8 mouse cellular contexts compared by ENCODE assay signal in genomic region chr11:105456497-105456907, GRCm38 (mm10). TPM values are rescaled to one million over a fixed set of nuclear protein-coding genes. Genes with fewer than 3 reads are reported as not detected.
A peak's percentile ranks its signal among the peaks of the same experiment; 100 is the strongest.
DNase-seq lines count a peak whose midpoint lies in the region; ATAC-seq and TF ChIP-seq lines count a peak whose summit lies in the region.

TSS of gene March10 (minus strand) at chr11:105456735.

- no peak for TF ChIP-seq CTCF in ES-Bruce4 (IDR thresholded peaks at IDR 0.05; ENCODE audit: low read depth, low read length)
- no peak for TF ChIP-seq CTCF in stomach, postnatal 0 days (IDR thresholded peaks at IDR 0.05; ENCODE audit: low read depth)

- no peak within 1 kb of the TSS for H3K27ac ChIP-seq in ES-Bruce4 (ENCODE audit: insufficient read depth, low read length)
- H3K27ac ChIP-seq in embryonic facial prominence, embryonic 12.5 days = 0 out of 2 replicates have a peak within 1 kb of the TSS, but pooled peaks have one; percentile 41
- no peak within 1 kb of the TSS for H3K27ac ChIP-seq in heart, embryonic 15.5 days
- peak within 1 kb of the TSS; percentile 85 for H3K27ac ChIP-seq in midbrain, embryonic 14.5 days (replicated peaks; ENCODE audit: low read depth, low read length)
- no peak within 1 kb of the TSS for H3K27ac ChIP-seq in stomach, postnatal 0 days (replicated peaks)

- no peaks in the 10 kb centered on the region for H3K9me3 ChIP-seq in ES-Bruce4 (replicated peaks; ENCODE audit: control insufficient read depth, insufficient read depth, low read length, poor library complexity, severe bottlenecking)
- H3K9me3 ChIP-seq in embryonic facial prominence, embryonic 12.5 days = no peaks in the 10 kb centered on the region
- no peaks in the 10 kb centered on the region for H3K9me3 ChIP-seq in heart, embryonic 15.5 days (replicated peaks)
- H3K9me3 ChIP-seq in midbrain, embryonic 14.5 days (ENCODE audit: control insufficient read depth, low read length) = no peaks in the 10 kb centered on the region
- H3K9me3 ChIP-seq in stomach, postnatal 0 days (ENCODE audit: control insufficient read depth, low read length) = no peaks in the 10 kb centered on the region

- under 1% methylated on average over 34 of the region's 35 CpGs for WGBS in embryonic facial prominence, embryonic 12.5 days
- WGBS in heart, embryonic 15.5 days = 2% methylated on average over 35 of the region's 35 CpGs
- under 1% methylated on average over 35 of the region's 35 CpGs for WGBS in midbrain, embryonic 14.5 days
- WGBS in stomach, postnatal 0 days = 3% methylated on average over 33 of the region's 35 CpGs

- peak within 1 kb of the TSS; percentile 33; the same call in 1 of the 2 replicates for H3K4me3 ChIP-seq in ES-Bruce4 (ENCODE audit: low read depth, low read length)
- peak within 1 kb of the TSS; percentile 57 for H3K4me3 ChIP-seq in embryonic facial prominence, embryonic 12.5 days
- H3K4me3 ChIP-seq in heart, embryonic 15.5 days = peak within 1 kb of the TSS; percentile 59
- H3K4me3 ChIP-seq in midbrain, embryonic 14.5 days (replicated peaks; ENCODE audit: low read depth, low read length) = peak within 1 kb of the TSS; percentile 38
- H3K4me3 ChIP-seq in stomach, postnatal 0 days (ENCODE audit: low read depth, low read length) = peak within 1 kb of the TSS; percentile 41

- no peak for TF ChIP-seq EP300 in ES-Bruce4 (IDR thresholded peaks at IDR 0.05; ENCODE audit: insufficient read depth, low read depth, low read length)
- TF ChIP-seq EP300 in stomach, postnatal 0 days (optimal IDR thresholded peaks at IDR 0.05) = no peak

- no peaks in the 10 kb centered on the region for H3K4me1 ChIP-seq in ES-Bruce4 (ENCODE audit: control insufficient read depth, insufficient read depth, low read length)
- peaks cover 5% of the 10 kb centered on the region; the same call in 1 of the 2 replicates for H3K4me1 ChIP-seq in embryonic facial prominence, embryonic 12.5 days
- peaks cover 6% of the 10 kb centered on the region for H3K4me1 ChIP-seq in heart, embryonic 15.5 days (replicated peaks)
- peaks cover 12% of the 10 kb centered on the region for H3K4me1 ChIP-seq in midbrain, embryonic 14.5 days (ENCODE audit: control insufficient read depth, insufficient read depth, low read length)
- no peaks in the 10 kb centered on the region for H3K4me1 ChIP-seq in stomach, postnatal 0 days (replicated peaks; ENCODE audit: control insufficient read depth, insufficient read depth)

- H3K36me3 ChIP-seq in ES-Bruce4 (ENCODE audit: control insufficient read depth, insufficient read depth, low read length, poor library complexity, severe bottlenecking) = no peaks in the 10 kb centered on the region
- no peaks in the 10 kb centered on the region for H3K36me3 ChIP-seq in embryonic facial prominence, embryonic 12.5 days
- H3K36me3 ChIP-seq in heart, embryonic 15.5 days = no peaks in the 10 kb centered on the region
- no peaks in the 10 kb centered on the region for H3K36me3 ChIP-seq in midbrain, embryonic 14.5 days (ENCODE audit: control insufficient read depth, insufficient read depth, low read length)
- H3K36me3 ChIP-seq in stomach, postnatal 0 days (ENCODE audit: control insufficient read depth, insufficient read depth, low read length) = no peaks in the 10 kb centered on the region

- TF ChIP-seq POLR2A in ES-Bruce4 (IDR thresholded peaks at IDR 0.05; ENCODE audit: insufficient read depth, low read length) = no peak

- H3K27me3 ChIP-seq in ES-Bruce4 (ENCODE audit: control insufficient read depth, insufficient read depth, low read length, poor library complexity, severe bottlenecking) = no peaks in the 10 kb centered on the region; the same call in 1 of the 2 replicates
- no peaks in the 10 kb centered on the region for H3K27me3 ChIP-seq in embryonic facial prominence, embryonic 12.5 days
- 0 out of 2 replicates have a peak, but pooled peaks cover 7% of the 10 kb centered on the region for H3K27me3 ChIP-seq in heart, embryonic 15.5 days
- H3K27me3 ChIP-seq in midbrain, embryonic 14.5 days (ENCODE audit: control insufficient read depth, insufficient read depth, low read length) = no peaks in the 10 kb centered on the region
- no peaks in the 10 kb centered on the region for H3K27me3 ChIP-seq in stomach, postnatal 0 days (ENCODE audit: control insufficient read depth, insufficient read depth, low read length)

- H3K9ac ChIP-seq in ES-Bruce4 (ENCODE audit: low read depth, poor library complexity, severe bottlenecking) = no peak within 1 kb of the TSS
- peak within 1 kb of the TSS; percentile 63 for H3K9ac ChIP-seq in embryonic facial prominence, embryonic 12.5 days
- peak within 1 kb of the TSS; percentile 43 for H3K9ac ChIP-seq in heart, embryonic 15.5 days
- peak within 1 kb of the TSS; percentile 51 for H3K9ac ChIP-seq in midbrain, embryonic 14.5 days (replicated peaks; ENCODE audit: low read length)
- peak within 1 kb of the TSS; percentile 60 for H3K9ac ChIP-seq in stomach, postnatal 0 days (ENCODE audit: low read length)

- peak; percentile 53 for DNase-seq in ZHBTc4 (ENCODE audit: low read depth, low spot score)
- peak; percentile 76 to 82 for DNase-seq in layer of hippocampus, postnatal 36 days
- peak; percentile 90 for DNase-seq in midbrain, embryonic 14.5 days
- no peak for DNase-seq in stomach, postnatal 0 days (ENCODE audit: low spot score)
- no peak for DNase-seq in urinary bladder, postnatal 14 days (ENCODE audit: low spot score)

- ATAC-seq in embryonic facial prominence, embryonic 12.5 days (ENCODE audit: insufficient number of reproducible peaks, insufficient read depth, low FRiP score, low TSS enrichment) = no peak
- no peak; the same call in 1 of the 2 replicates for ATAC-seq in heart, embryonic 15.5 days (replicated peaks; ENCODE audit: insufficient number of reproducible peaks, insufficient read depth, low FRiP score, low read depth)
- peak; percentile 90 for ATAC-seq in midbrain, embryonic 14.5 days (ENCODE audit: low FRiP score, low TSS enrichment)
- ATAC-seq in stomach, postnatal 0 days (ENCODE audit: low FRiP score, low TSS enrichment) = peak; percentile 24; the same call in 1 of the 2 replicates

- peak within 1 kb of the TSS; percentile 93 for H3K4me2 ChIP-seq in embryonic facial prominence, embryonic 12.5 days (replicated peaks)
- peak within 1 kb of the TSS; percentile 92 for H3K4me2 ChIP-seq in heart, embryonic 15.5 days
- peak within 1 kb of the TSS; percentile 70 for H3K4me2 ChIP-seq in midbrain, embryonic 14.5 days (ENCODE audit: low read length)
- H3K4me2 ChIP-seq in stomach, postnatal 0 days (replicated peaks; ENCODE audit: low read depth) = peak within 1 kb of the TSS; percentile 68

RNA-seq across cellular contexts. Expression of gene March10, which starts in this region (rescaled TPM):
- polyA plus RNA-seq in ES-Bruce4 (2011; ENCODE audit: insufficient read depth, insufficient read length, low read depth, missing spikeins) = 0.37 TPM in 1 of 2 replicates, not detected in the other
- polyA plus RNA-seq in embryonic facial prominence, embryonic 12.5 days (2016; fragmentation: Nextera tagmentation; extraction: Ambion mirVana) = 0.18 TPM in 1 of 2 replicates, not detected in the other
- polyA plus RNA-seq in heart, embryonic 15.5 days (2015; fragmentation: Nextera tagmentation; extraction: Ambion mirVana) = 0.16 TPM in 1 of 2 replicates, not detected in the other
- under 1 TPM; 0.47 to 0.81 TPM for total RNA-seq in layer of hippocampus, postnatal 36 days (2021)
- 0.21 and 0.22 TPM in 2 replicates for polyA plus RNA-seq in midbrain, embryonic 14.5 days (2014; fragmentation: Nextera tagmentation; extraction: Ambion mirVana)
- not detected in 2 replicates for polyA plus RNA-seq in stomach, postnatal 0 days (2015; fragmentation: Nextera tagmentation; extraction: Ambion mirVana)

Comparison
In these comparisons a context has a peak if more than half of its experiments do, and no peak if none do; other contexts are left out.
1. Peak in DNase-seq in layer of hippocampus, postnatal 36 days; RNA of the gene not detected or under 1 TPM.
2. Peak in DNase-seq, ATAC-seq, H3K4me3 ChIP-seq, H3K27ac ChIP-seq, H3K9ac ChIP-seq and H3K4me2 ChIP-seq in midbrain, embryonic 14.5 days; RNA of the gene not detected or under 1 TPM.
3. Peak in ATAC-seq, H3K4me3 ChIP-seq, H3K9ac ChIP-seq and H3K4me2 ChIP-seq in stomach, postnatal 0 days; RNA of the gene not detected or under 1 TPM.